Mouse (Mus musculus): Measurements from ENCODE around the gene Cga.

DNA sequence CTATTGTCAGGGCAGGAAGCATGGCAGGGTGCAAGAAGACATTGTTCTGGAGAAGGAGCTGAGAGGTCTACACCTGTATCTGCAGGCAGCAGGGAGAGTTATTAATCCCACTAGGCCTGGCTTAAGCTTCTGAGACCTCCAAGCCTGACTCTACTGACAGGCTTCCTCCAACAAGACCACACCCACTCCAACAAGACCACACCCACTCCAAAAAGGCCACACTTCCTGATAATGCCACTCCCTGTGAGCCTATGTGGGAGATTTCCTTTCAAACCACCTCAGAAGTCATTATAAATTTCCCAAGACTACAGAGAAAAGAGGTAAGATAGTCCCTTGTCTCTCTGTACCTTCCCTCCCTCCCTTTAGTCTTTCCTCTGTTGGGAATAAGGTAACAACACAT lies 53.6 kb downstream of the Cga start:
- no peak for TF ChIP-seq UBTF (IDR thresholded peaks at IDR 0.05; ENCODE audit: low read depth, low read length)
- no peak for TF ChIP-seq EP300 (IDR thresholded peaks at IDR 0.05; ENCODE audit: low read length)
- no peak for TF ChIP-seq MAFK (IDR thresholded peaks at IDR 0.05; ENCODE audit: insufficient replicate concordance, low read length)
- no peak for TF ChIP-seq NRF1 (IDR thresholded peaks at IDR 0.05; ENCODE audit: low read depth, low read length)
- no peak for TF ChIP-seq POLR2A (IDR thresholded peaks at IDR 0.05; ENCODE audit: low read depth, low read length)
